Mouse (Mus musculus) testis, adult 2 months (tissue): ENCODE measurements at regions not wholly inside any gene's neighbourhood (a gene's known extent, or its start where the extent isn't known, plus 50 kb on each side); places are given as distances from the start of the nearest gene placed in this dataset.

Experiments used
- H3K27ac ChIP-seq: fragments of 200-500 bp; 2 replicates; pipeline ENCODE4 v1.5.1; 2012; ENCODE audit warnings: low read depth, low read length; ENCODE audit not compliant: control insufficient read depth, insufficient read depth
- H3K27me3 ChIP-seq: fragments of 200-500 bp; 2 replicates; pipeline ENCODE4 v1.6.1; 2012; ENCODE audit warnings: mild to moderate bottlenecking, low read length, moderate library complexity; ENCODE audit not compliant: control insufficient read depth, insufficient read depth
- H3K36me3 ChIP-seq: fragments of 200-500 bp; 2 replicates; pipeline ENCODE4 v1.6.1; 2012; ENCODE audit warnings: mild to moderate bottlenecking, low read length; ENCODE audit not compliant: control insufficient read depth, insufficient read depth
- H3K4me1 ChIP-seq: fragments of 200-500 bp; 2 replicates; pipeline ENCODE4 v1.6.1; 2012; ENCODE audit warnings: low read length; ENCODE audit not compliant: control insufficient read depth, insufficient read depth
- H3K4me3 ChIP-seq: fragments of 200-500 bp; 2 replicates; pipeline ENCODE4 v1.5.1; 2012; ENCODE audit warnings: low read depth, mild to moderate bottlenecking, low read length, moderate library complexity, mixed read lengths; ENCODE audit not compliant: control insufficient read depth
- CTCF ChIP-seq: fragments of 200-500 bp; IDR thresholded peaks from 2 replicates; pipeline ENCODE4 v1.5.1; 2012; ENCODE audit warnings: low read depth, mild to moderate bottlenecking, inconsistent platforms, low read length, moderate library complexity; ENCODE audit not compliant: control insufficient read depth, insufficient read depth, insufficient replicate concordance
- POLR2A ChIP-seq: fragments of 200-500 bp; IDR thresholded peaks from 2 replicates; pipeline ENCODE4 v1.6.1; 2012; ENCODE audit warnings: low read depth, mild to moderate bottlenecking, inconsistent platforms, low read length, moderate library complexity; ENCODE audit not compliant: control insufficient read depth

DNA sequence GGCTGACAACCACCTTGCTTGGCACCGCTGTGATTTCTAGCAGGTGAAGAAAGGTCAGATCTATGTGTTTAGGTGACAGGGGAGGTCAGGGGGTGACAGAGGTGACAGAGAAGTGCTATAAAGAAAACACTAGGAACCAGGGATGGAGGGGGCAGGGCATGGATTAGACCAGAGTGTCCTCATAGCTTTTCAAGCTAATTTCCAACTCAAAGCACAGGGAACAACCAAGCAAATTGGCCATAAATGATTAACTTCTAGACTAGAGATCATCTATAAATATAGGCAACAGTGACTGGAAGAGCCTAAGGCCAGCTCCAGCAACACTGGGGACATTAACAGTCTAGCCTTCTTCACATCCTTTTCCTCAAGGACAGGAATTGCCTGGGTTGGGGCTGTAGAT lies 72.9 kb upstream of the Dapk1 start:
- Histone ChIP-seq H3K36me3 (no peaks in the 10 kb centered on the region), H3K4me3 (no peak overlapping the region), H3K27ac (no peak overlapping the region), H3K4me1 (no peaks in the 10 kb centered on the region), H3K27me3 (no peaks in the 10 kb centered on the region)
- TF ChIP-seq POLR2A = no peak
- TF ChIP-seq CTCF = no peak

DNA sequence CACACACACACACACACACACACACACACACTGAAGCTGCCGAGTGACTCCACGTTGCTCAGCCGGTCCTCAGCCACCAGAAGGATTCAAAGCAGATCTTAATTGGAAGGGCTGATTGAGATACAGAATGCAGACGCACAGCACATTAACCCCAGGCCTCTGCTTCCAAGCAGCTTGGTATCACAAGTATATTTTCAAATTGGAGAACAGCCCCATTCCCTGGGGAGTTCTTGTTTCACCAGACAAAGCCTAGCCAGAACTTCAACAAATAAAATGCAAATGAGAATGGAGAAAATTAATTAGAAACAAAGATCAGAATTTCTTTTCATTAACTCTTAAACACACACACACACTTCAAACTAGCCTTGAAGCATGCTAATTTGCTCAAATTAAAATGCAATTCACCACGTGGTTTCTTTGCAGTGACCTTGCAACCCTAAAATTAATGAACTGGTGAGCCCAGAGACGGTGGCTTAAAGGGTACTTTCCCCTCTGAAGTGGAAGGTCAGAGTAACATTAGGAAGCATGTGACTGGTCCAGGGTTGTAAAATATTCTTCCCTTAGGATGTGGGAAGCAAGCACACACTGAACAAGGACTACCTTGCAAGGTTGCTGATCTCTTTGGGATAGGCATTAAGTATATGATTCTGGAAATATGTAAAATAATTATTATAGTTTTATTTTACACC lies 72.2 kb upstream of the Dapk1 start:
- no peaks in the 10 kb centered on the region for H3K36me3 ChIP-seq
- no peak overlapping the region for H3K27ac ChIP-seq
- TF ChIP-seq CTCF (no peak), POLR2A (no peak)
- H3K27me3 ChIP-seq = no peaks in the 10 kb centered on the region
- H3K4me3 ChIP-seq = no peak overlapping the region
- H3K4me1 ChIP-seq = no peaks in the 10 kb centered on the region

DNA sequence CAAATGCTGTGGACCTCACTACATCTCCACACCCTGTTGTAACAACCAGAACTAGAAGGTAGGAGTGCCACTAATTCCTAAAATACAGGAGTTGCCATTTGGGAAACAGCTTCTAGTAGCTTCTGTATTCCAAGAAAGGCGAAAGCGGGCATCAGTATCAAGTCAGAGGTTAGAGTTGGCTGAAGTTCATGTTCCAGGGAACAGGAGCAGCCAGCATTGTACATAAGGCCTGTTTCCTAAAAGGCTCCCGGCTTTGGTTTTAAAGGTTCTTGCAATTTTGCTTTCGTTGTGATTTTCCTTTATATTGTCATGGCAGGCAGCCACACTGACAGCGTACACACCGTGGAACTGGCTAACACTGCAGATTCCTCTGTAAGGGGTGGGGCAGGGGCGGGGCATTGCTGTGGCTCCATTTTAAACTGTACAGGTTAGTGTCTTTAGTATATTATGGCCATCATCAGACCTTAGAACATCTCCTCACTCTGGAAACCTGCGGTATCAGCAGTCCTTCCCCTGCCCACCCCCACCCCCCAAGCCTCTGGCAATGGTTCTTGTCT lies 67.8 kb upstream of the Dapk1 start:
- no peaks in the 10 kb centered on the region for H3K27me3 ChIP-seq
- H3K27ac ChIP-seq = no peak overlapping the region
- no peak overlapping the region for H3K4me3 ChIP-seq
- no peak for TF ChIP-seq CTCF
- H3K36me3 ChIP-seq = no peaks in the 10 kb centered on the region
- H3K4me1 ChIP-seq = no peaks in the 10 kb centered on the region

- no peak overlapping the region for H3K27ac ChIP-seq
- no peaks in the 10 kb centered on the region for H3K27me3 ChIP-seq
- no peak for TF ChIP-seq CTCF
- no peak for TF ChIP-seq POLR2A
- no peaks in the 10 kb centered on the region for H3K36me3 ChIP-seq
- no peaks in the 10 kb centered on the region for H3K4me1 ChIP-seq
- H3K4me3 ChIP-seq = no peak overlapping the region
Measured at GRCm38 (mm10) chr13:60534501-60534900, 67.2 kb upstream of the Dapk1 start.

- Histone ChIP-seq H3K4me3 (no peak overlapping the region), H3K27me3 (no peaks in the 10 kb centered on the region), H3K4me1 (no peaks in the 10 kb centered on the region), H3K27ac (no peak overlapping the region), H3K36me3 (no peaks in the 10 kb centered on the region)
- no peak for TF ChIP-seq CTCF
- no peak for TF ChIP-seq POLR2A
Measured at GRCm38 (mm10) chr13:60535045-60535444, 66.7 kb upstream of the Dapk1 start.

DNA sequence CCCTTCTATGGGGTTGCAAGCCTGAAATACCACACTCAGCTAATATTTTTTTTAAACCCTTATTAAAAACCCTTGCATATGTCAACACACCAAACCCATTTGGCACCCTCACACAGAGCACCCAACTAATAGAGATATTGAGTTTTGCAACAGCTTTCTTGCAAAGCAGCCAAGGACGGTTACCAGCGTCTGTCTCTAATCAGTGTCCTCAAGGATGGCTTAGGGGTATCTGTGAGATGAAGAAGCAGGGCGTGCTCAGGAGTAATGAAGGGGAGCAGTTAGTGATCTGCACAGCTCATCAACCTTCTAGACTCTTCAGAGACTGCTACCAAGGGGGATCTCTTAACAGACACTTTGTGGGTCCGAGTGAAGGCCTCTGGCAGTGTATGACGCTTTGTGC lies 65.0 kb upstream of the Dapk1 start:
- TF ChIP-seq CTCF = no peak
- TF ChIP-seq POLR2A = no peak
- no peaks in the 10 kb centered on the region for H3K27me3 ChIP-seq
- no peaks in the 10 kb centered on the region for H3K36me3 ChIP-seq
- no peaks in the 10 kb centered on the region for H3K4me1 ChIP-seq
- no peak overlapping the region for H3K27ac ChIP-seq
- H3K4me3 ChIP-seq = no peak overlapping the region

GRCm38 (mm10) chr13:60538110-60538509 lies 63.6 kb upstream of the Dapk1 start:
- Histone ChIP-seq H3K27me3 (no peaks in the 10 kb centered on the region), H3K36me3 (no peaks in the 10 kb centered on the region), H3K27ac (no peak overlapping the region), H3K4me1 (no peaks in the 10 kb centered on the region), H3K4me3 (no peak overlapping the region)
- TF ChIP-seq POLR2A (no peak), CTCF (no peak)
